Mouse (Mus musculus) kidney, adult 2 months (tissue): ENCODE data around the gene Igfbpl1.

Experiments
- CTCF ChIP-seq: fragments of 200-500 bp; conservative IDR thresholded peaks from 2 replicates; pipeline ENCODE4 v1.5.1; 2011; ENCODE audit warnings: low read depth, mild to moderate bottlenecking, control low read depth, low read length, moderate library complexity, mixed read lengths; ENCODE audit not compliant: insufficient read depth, insufficient read length
- POLR2A ChIP-seq: fragments of 200-500 bp; IDR thresholded peaks from one replicate; pipeline ENCODE4 v1.6.1; 2011; ENCODE audit warnings: low read depth, low read length, control low read depth

GRCm38 (mm10) chr4:45869021-45869815, 42.5 kb upstream of the Igfbpl1 start:
- TF ChIP-seq POLR2A (no peak), CTCF (no peak)
